Mouse (Mus musculus) WW6 (cell line): ENCODE measurements around the gene Tigar.

ENCODE experiments used
- DNase-seq: peaks from one replicate; pipeline ENCODE4 v3.0.0-alpha.2; 2013; ENCODE audit warnings: low read depth, low spot score

Gene Tigar

GRCm38 (mm10) chr6:127142154-127143123, 33.1 kb upstream of the Tigar start:
- DNase-seq: no peak

- DNase-seq: no peak
These were observed 29.6 kb upstream of the Tigar start for GRCm38 (mm10) chr6:127138962-127139361.

DNA sequence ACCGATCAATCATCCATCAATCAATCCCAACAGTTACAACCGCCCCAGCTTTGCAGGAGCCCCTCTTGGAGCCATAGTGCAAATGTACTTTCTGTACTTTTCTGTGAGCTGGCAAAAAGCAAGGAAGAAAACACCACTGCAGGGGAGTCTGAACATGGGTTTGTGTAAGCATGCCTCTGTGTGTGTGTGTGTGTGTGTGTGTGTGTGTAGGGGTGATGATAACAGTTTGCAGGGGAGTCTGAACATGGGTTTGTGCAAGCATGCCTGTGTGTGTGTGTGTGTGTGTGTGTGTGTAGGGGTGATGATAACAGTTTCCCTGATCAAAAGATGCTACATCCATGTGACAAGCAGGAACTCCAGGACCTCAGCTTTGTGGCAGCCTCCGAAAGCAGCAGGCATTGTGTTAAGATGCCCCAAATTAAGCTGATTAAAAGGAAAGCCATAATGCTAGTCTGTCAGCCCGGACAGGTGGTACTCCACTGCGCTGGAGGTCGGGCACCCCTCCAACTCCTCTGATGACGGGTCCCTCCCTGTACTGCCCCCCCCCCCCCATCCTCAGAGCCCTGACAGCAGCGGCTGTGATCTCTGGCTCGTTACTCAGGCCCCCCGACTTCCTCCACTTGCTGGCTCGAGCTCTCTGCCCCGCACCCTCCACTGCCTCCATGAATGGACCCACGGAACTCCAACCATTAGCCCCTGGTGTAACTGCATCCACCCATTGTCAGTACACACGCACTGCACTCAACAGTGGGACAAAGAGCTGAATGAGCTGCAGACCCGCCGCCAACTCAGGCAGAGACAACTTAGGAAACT, 24.3 kb upstream of the Tigar start:
- no peak for DNase-seq

- no peak for DNase-seq
These were observed 23.4 kb upstream of the Tigar start for GRCm38 (mm10) chr6:127132719-127133118.

DNA sequence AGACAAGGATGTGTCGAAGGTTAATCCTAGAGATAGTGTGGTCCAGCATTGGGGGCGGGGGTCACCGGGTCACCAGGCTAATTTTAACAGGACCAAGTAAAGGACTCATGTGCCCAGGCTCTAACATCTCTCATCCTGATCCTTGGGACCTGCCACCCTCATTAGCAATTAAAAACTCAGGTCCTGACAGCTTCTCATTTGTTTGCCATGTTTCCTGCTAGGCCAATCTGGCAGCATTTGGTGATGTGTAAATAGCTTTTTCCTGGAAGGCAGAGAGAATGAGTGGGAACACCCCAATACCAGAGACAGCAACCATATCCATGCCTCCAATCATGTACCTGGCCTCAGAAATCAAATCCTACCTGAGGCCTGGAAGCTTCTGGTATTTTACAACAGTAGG, 22.6 kb upstream of the Tigar start:
- no peak for DNase-seq

GRCm38 (mm10) chr6:127130377-127130776, 21.0 kb upstream of the Tigar start:
- DNase-seq: no peak

- no peak for DNase-seq
These were observed 20.3 kb upstream of the Tigar start for GRCm38 (mm10) chr6:127129659-127130058.

GRCm38 (mm10) chr6:127123506-127123905, 14.1 kb upstream of the Tigar start:
- DNase-seq: no peak

GRCm38 (mm10) chr6:127122996-127123395, 13.6 kb upstream of the Tigar start:
- DNase-seq: no peak

DNA sequence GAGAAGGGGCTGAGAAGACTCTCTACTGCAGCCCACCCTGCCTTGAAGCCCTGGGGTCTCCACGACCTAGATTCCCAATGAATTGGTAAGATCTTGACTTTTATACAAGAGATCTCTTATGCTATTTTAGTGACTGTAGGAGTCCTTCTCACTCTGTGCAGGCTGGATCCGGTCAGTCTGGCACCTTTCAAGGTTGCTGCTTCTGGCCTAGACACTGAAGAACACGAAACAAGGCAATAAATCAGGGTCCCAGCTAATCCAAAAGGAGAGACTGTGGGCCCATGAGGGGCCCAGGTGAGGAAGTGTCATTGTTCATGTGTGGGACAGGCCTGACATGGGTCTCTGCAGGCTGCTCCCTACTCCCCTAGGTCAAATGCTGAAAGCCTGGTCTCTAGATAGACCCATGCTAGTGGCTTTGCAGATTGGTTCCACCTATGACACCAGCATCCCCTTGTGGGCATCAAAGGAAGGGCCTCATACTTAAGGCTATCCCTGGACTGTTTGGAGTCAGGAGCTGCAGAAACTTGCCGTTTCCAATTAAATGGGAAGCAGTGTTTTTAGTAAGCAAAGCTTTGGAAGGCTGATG, 13.0 kb upstream of the Tigar start:
- no peak for DNase-seq

GRCm38 (mm10) chr6:127114753-127115456, 5.5 kb upstream of the Tigar start:
- DNase-seq: no peak

GRCm38 (mm10) chr6:127108368-127109060, 843 bp downstream of the Tigar start:
- no peak for DNase-seq

DNA sequence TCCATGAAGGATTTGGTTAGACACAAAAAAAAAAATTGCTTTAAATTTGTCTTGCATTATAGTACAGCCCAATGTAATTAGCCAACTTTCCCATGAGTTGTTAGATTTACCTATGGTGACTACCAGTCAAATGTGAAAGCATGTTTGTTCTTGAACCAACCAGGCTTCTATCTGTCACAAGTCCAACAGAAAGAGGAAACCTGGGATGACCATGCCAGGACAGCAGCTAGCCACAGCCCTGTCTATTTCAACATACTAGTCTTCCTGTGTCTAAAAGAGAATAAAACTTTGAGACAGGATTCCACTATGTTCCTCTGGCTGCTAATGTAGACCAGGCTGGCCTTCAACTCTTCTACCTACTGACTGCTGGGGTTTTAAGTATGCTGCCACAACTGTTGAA, 1.9 kb downstream of the Tigar start:
- DNase-seq: no peak

GRCm38 (mm10) chr6:127106726-127107125, 2.6 kb downstream of the Tigar start:
- no peak for DNase-seq

- DNase-seq: no peak
These were observed 3.2 kb downstream of the Tigar start for GRCm38 (mm10) chr6:127106189-127106588.

- DNase-seq: no peak
These were observed 4.2 kb downstream of the Tigar start for GRCm38 (mm10) chr6:127105107-127105506.

DNA sequence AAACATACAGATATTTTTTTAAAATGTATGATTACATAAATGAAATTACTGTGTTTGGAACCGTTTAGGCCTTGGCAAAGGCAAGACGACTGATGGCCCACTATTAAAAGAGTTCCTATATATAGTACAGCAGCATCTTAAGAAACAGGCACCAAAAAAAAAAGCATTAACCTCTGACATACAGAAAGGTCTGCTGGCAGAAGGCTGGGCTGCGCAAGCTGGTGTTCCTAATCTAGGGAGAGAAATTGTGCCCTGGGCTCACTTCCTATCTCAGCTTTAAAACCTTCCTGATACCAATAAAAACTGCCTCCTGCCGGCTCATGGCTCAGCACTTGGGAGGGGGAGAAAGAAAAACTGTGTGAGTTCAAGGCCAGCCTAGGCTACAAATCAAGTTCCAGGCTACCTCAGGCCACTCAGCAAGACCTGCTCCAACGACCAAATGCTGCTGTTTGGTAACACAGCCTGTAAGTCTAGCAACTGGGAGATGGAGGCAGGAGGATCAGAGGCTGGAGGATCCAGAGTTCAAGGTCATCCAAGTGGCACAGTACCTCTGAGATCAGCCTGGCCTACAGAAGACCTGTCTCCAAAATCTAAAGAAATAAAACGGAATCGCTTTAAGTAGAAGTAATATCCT, 4.8 kb downstream of the Tigar start:
- no peak for DNase-seq

GRCm38 (mm10) chr6:127103506-127104275, 5.7 kb downstream of the Tigar start:
- no peak for DNase-seq

GRCm38 (mm10) chr6:127094565-127094964, 14.8 kb downstream of the Tigar start:
- DNase-seq: no peak

- DNase-seq: no peak
These were observed 22.6 kb downstream of the Tigar start for GRCm38 (mm10) chr6:127086739-127087138.
